Mouse (Mus musculus) lung, adult 2 months (tissue): ENCODE measurements around the gene Hyal3. TPM values are rescaled to one million over a fixed set of nuclear protein-coding genes. Genes with fewer than 3 reads are reported as not detected.
A peak's percentile ranks its signal among the peaks of the same experiment; 100 is the strongest.

ENCODE experiments used
- DNase-seq: peaks from one replicate; pipeline ENCODE4 v3.0.0; 2022
- H3K4me1 ChIP-seq: fragments of 200-500 bp; 2 replicates; pipeline ENCODE4 v1.6.1; 2011; ENCODE audit warnings: low read length; ENCODE audit not compliant: control insufficient read depth, insufficient read depth
- H3K4me3 ChIP-seq: fragments of 200-500 bp; replicated peaks from 2 replicates; pipeline ENCODE3; 2011; ENCODE audit warnings: low read depth, mild to moderate bottlenecking, control low read depth, low read length; ENCODE audit errors: extremely low read depth
- CTCF ChIP-seq: fragments of 200-500 bp; IDR thresholded peaks from 2 replicates; pipeline ENCODE4 v1.5.1; 2011; ENCODE audit warnings: mild to moderate bottlenecking, low read length, control low read depth; ENCODE audit not compliant: insufficient read depth
- POLR2A ChIP-seq: fragments of 200-500 bp; IDR thresholded peaks from 2 replicates; pipeline ENCODE4 v1.6.1; 2011; ENCODE audit warnings: low read depth, mild to moderate bottlenecking, control low read depth, low read length, borderline replicate concordance; ENCODE audit errors: extremely low read depth
- WGBS: fragments of 180-500 bp; shearing (Covaris S2); methylation state at CpG from one replicate; pipeline ENCODE4 v1.1.7; 2018; 5-methylcytosine and 5-hydroxymethylcytosine counted together
- polyA plus RNA-seq: library from polyadenylated mRNA; depleted of rRNA; stranded (reverse); fragments of >200 nt; gene quantifications from 2 replicates; pipeline ENCODE4 v1.2.3, GENCODE M21; 2012

Gene Hyal3
- polyA plus RNA-seq, 1 experiment: 1.7 TPM

- TF ChIP-seq CTCF: no peak
- no peak for TF ChIP-seq POLR2A
- WGBS: 2% methylated on average over 11 of the region's 11 CpGs
- Histone ChIP-seq H3K4me3 (peak overlapping the region; percentile 95), H3K4me1 (peaks cover 9% of the 10 kb centered on the region; the same call in 1 of the 2 replicates)
- no peak for DNase-seq
Measured at GRCm38 (mm10) chr9:107542352-107542686, 38.3 kb upstream of the Hyal3 start.

GRCm38 (mm10) chr9:107542721-107543120 is 37.9 kb upstream of the Hyal3 start:
- no peak for DNase-seq
- Histone ChIP-seq H3K4me1 (peaks cover 9% of the 10 kb centered on the region; the same call in 1 of the 2 replicates), H3K4me3 (no peak overlapping the region)
- WGBS: 32% methylated on average over 8 of the region's 8 CpGs
- TF ChIP-seq CTCF: no peak

DNA sequence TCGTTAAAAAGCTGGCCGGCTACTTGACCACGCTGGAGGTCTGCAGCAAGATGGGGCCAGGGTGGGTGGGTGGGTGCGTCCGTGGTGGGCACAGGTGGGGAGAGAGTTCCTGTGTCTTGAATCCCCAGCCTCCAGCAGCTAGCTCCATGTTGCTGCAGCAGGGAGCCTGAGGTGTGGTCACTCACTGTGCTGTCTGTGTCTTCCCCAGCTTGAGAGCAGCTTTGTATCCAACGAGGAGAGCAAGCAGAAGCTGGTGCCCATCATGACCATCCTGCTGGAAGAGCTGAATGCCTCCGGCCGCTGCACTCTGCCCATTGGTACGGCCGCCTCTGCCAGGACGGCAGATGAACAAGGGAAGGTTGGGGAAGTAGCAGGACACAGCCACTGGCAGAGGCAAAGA is 37.3 kb upstream of the Hyal3 start:
- Histone ChIP-seq H3K4me3 (no peak overlapping the region), H3K4me1 (peaks cover 9% of the 10 kb centered on the region; the same call in 1 of the 2 replicates)
- TF ChIP-seq POLR2A: no peak
- no peak for TF ChIP-seq CTCF
- DNase-seq: no peak
- 88% methylated on average over 11 of the region's 11 CpGs for WGBS

DNA sequence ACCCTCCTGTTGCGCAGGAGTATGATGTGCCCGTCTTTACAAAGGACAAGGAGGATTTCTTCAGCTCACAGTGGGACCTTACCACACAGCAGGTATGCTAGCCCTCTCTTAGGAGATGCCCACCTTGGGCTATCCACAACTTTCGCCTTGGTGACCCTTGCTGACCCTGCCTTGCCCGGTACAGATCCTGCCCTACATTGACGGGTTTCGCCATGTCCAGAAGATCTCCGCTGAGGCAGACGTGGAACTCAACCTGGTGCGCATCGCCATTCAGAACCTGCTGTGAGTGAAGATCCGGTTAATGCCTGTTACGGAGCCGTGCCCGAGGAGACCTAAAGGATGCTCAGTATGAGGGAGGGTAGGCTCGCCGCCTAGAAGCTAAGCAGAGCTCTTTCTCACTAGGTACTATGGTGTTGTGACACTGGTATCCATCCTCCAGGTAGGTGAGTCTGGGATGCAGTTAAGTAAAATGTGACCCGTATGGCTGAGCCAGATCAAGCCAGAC is 36.4 kb upstream of the Hyal3 start:
- TF ChIP-seq CTCF (no peak), POLR2A (no peak)
- 94% methylated on average over 17 of the region's 17 CpGs for WGBS

DNA sequence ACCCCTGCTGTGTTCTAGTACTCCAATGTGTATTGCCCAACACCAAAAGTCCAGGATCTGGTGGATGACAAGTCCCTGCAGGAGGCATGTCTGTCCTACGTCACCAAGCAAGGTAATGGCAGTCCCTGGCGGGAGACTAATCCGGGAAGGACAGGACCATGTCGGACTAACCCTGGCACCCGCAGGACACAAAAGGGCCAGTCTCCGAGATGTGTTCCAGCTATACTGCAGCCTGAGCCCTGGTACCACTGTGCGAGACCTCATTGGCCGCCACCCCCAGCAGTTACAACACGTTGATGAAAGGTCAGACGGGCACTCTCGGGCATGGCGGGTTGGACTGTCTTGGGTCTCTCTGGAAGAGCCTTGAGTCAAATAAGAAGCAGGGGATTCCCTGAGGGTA is 35.9 kb upstream of the Hyal3 start:
- 92% methylated on average over 12 of the region's 12 CpGs for WGBS
- no peak for DNase-seq
- Histone ChIP-seq H3K4me1 (peaks cover 9% of the 10 kb centered on the region; the same call in 1 of the 2 replicates), H3K4me3 (no peak overlapping the region)
- TF ChIP-seq POLR2A (no peak), CTCF (no peak)

More for the DNA sequence above, 36.4 kb upstream of the Hyal3 start:
- peaks cover 9% of the 10 kb centered on the region; the same call in 1 of the 2 replicates for H3K4me1 ChIP-seq
- no peak overlapping the region for H3K4me3 ChIP-seq
- DNase-seq: no peak

DNA sequence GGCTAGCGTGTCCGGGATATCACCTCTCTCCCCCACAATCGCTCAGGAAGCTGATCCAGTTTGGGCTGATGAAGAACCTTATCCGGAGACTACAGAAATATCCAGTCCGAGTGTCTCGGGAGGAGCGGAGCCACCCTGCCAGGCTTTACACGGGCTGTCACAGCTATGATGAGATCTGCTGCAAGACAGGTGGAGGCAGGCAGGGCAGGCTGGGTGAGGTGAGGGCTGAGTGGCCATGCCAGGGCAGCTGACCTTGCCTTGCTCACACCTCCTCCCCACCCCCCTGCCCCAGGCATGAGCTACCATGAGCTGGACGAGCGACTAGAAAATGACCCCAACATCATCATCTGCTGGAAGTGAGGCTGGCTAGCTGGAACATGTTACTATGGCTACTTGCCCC is 35.4 kb upstream of the Hyal3 start:
- Histone ChIP-seq H3K4me3 (no peak overlapping the region), H3K4me1 (peaks cover 9% of the 10 kb centered on the region; the same call in 1 of the 2 replicates)
- TF ChIP-seq CTCF (no peak), POLR2A (no peak)
- DNase-seq: no peak
- 84% methylated on average over 10 of the region's 10 CpGs for WGBS

- DNase-seq: peak; percentile 72
Measured at GRCm38 (mm10) chr9:107545602-107546001, 35.0 kb upstream of the Hyal3 start.

GRCm38 (mm10) chr9:107547026-107547425 is 33.6 kb upstream of the Hyal3 start, which contains the start of gene Zmynd10:
TSS of gene Zmynd10 (plus strand) at chr9:107547298.
- H3K4me3 ChIP-seq: no peak within 1 kb of the TSS
- WGBS: 9% methylated on average over 20 of the region's 20 CpGs
- TF ChIP-seq CTCF: no peak
- no peak for TF ChIP-seq POLR2A

More at GRCm38 (mm10) chr9:107545602-107546001, 35.0 kb upstream of the Hyal3 start:
- H3K4me3 ChIP-seq: no peak overlapping the region
- H3K4me1 ChIP-seq: peaks cover 10% of the 10 kb centered on the region
- 12% methylated on average over 3 of the region's 3 CpGs for WGBS
- TF ChIP-seq CTCF (peak; percentile 87), POLR2A (no peak)

DNA sequence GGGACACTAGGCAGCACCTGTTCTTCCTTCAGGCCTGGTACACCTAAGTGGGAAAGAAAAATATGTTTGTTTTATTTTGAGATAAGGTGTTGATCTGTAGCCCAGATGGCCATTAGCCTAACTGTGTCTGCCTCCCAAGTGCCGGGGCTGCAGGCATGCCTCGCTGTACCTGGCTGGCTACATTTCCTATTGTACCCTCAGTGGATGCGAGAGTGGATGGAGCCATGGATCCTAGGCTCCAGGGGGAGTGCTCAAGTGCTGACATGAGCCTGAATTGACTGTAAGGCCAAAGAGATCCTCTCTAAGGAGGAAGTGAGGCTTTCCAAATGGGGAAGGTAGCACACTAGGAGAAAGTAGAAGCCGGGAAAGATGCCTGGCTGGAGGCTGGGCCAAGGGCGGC is 32.7 kb upstream of the Hyal3 start:
- TF ChIP-seq CTCF (no peak), POLR2A (no peak)
- no peak for DNase-seq
- 71% methylated on average over 5 of the region's 5 CpGs for WGBS
- H3K4me3 ChIP-seq: no peak overlapping the region
- peaks cover 15% of the 10 kb centered on the region for H3K4me1 ChIP-seq

More at GRCm38 (mm10) chr9:107547026-107547425, 33.6 kb upstream of the Hyal3 start, which contains the start of gene Zmynd10:
- DNase-seq: peak; percentile 82
- peaks cover 18% of the 10 kb centered on the region for H3K4me1 ChIP-seq

GRCm38 (mm10) chr9:107548820-107549219 is 31.8 kb upstream of the Hyal3 start:
- TF ChIP-seq POLR2A (no peak), CTCF (no peak)
- WGBS: 91% methylated on average over 10 of the region's 10 CpGs
- no peak for DNase-seq
- H3K4me1 ChIP-seq: peaks cover 18% of the 10 kb centered on the region
- H3K4me3 ChIP-seq: no peak overlapping the region
